Mouse (Mus musculus) liver, embryonic 12.5 days (tissue): ENCODE measurements at regions not wholly inside any gene's neighbourhood (a gene's known extent, or its start where the extent isn't known, plus 50 kb on each side); places are given as distances from the start of the nearest gene placed in this dataset.

Source experiments
- ATAC-seq: fragments of 200-750 bp; cut with Nextera tagmentation; 2 replicates; pipeline ENCODE4 v1.8.0; 2017; ENCODE audit warnings: moderate number of reproducible peaks, mild to moderate bottlenecking, moderate library complexity
- H3K27ac ChIP-seq: fragments of 300-500 bp; sonication (generic); 2 replicates; pipeline ENCODE4 v1.5.1; 2016; ENCODE audit warnings: mild to moderate bottlenecking
- H3K27me3 ChIP-seq: fragments of 300-500 bp; sonication (generic); replicated peaks from 2 replicates; pipeline ENCODE4 v1.6.1; 2016; ENCODE audit warnings: mild to moderate bottlenecking, moderate library complexity
- H3K36me3 ChIP-seq: fragments of 300-500 bp; sonication (generic); 2 replicates; pipeline ENCODE4 v1.6.1; 2016; ENCODE audit warnings: mild to moderate bottlenecking, moderate library complexity
- H3K4me1 ChIP-seq: fragments of 300-500 bp; sonication (generic); 2 replicates; pipeline ENCODE4 v1.6.1; 2016
- H3K4me2 ChIP-seq: fragments of 300-500 bp; sonication (generic); 2 replicates; pipeline ENCODE4 v1.6.1; 2016; ENCODE audit warnings: mild to moderate bottlenecking, moderate library complexity
- H3K4me3 ChIP-seq: fragments of 300-500 bp; sonication (generic); 2 replicates; pipeline ENCODE4 v1.5.1; 2016; ENCODE audit warnings: mild to moderate bottlenecking, moderate library complexity
- H3K9ac ChIP-seq: fragments of 300-500 bp; sonication (generic); 2 replicates; pipeline ENCODE4 v1.6.1; 2016; ENCODE audit warnings: mild to moderate bottlenecking, moderate library complexity
- H3K9me3 ChIP-seq: fragments of 300-500 bp; sonication (generic); replicated peaks from 2 replicates; pipeline ENCODE4 v1.6.1; 2016; ENCODE audit warnings: mild to moderate bottlenecking, moderate library complexity
- WGBS: fragments of 180-500 bp; shearing (Covaris S2); methylation state at CpG from one replicate; pipeline ENCODE4 v1.1.7; 2016; ENCODE audit not compliant: insufficient replicate concordance; 5-methylcytosine and 5-hydroxymethylcytosine counted together

DNA sequence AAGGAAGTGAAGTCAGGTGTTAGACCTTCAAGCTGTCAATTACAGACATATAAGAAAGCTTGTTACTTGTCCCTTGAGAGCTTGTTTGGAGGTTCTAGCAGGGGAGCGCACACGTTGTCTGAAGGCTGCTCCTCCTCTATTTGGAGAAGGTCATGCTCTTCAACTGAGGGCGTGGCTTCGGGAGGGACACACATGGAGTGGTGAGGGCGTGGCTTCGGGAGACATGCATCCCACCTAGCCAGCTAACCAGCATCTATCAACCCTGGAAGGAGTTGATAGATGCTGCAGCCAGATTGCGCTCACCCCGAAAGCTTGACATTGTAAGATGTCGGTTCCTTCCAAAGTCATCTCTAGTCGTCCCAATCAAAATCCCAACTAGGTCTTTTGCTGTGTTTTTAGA is 94.9 kb upstream of the Mylip start:
- no peak overlapping the region for H3K4me3 ChIP-seq
- H3K9me3 ChIP-seq = no peaks in the 10 kb centered on the region
- no peak for ATAC-seq
- no peak overlapping the region for H3K4me2 ChIP-seq
- H3K9ac ChIP-seq = no peak overlapping the region
- H3K36me3 ChIP-seq = no peaks in the 10 kb centered on the region
- H3K27ac ChIP-seq = no peak overlapping the region
- 67% methylated on average over 10 of the region's 10 CpGs for WGBS
- H3K4me1 ChIP-seq = no peaks in the 10 kb centered on the region
- H3K27me3 ChIP-seq = peaks cover 43% of the 10 kb centered on the region

DNA sequence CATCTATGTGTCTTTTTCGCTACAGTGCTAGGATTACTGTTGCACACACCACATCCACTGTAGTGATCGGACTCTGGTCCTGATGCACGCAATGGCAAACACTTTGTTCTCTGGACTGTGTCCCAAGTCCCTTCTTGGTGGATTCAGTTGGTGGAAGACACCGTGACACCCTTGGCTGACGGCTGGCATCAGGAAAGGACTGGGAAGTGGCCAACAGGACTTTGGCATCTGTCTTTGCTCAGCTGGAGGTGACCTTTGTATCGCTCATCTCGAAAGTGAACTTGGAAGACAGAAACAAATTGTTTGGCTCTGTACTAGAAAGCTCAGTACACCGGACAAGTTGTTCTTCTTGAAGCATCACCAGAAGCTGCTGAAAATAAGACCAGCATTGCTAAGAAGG is 88.9 kb upstream of the Mylip start:
- Histone ChIP-seq H3K36me3 (no peaks in the 10 kb centered on the region), H3K9me3 (no peaks in the 10 kb centered on the region), H3K9ac (no peak overlapping the region), H3K27me3 (peaks cover 52% of the 10 kb centered on the region), H3K4me3 (no peak overlapping the region), H3K4me2 (no peak overlapping the region), H3K4me1 (no peaks in the 10 kb centered on the region), H3K27ac (no peak overlapping the region)
- no peak for ATAC-seq
- 80% methylated on average over 8 of the region's 8 CpGs for WGBS

DNA sequence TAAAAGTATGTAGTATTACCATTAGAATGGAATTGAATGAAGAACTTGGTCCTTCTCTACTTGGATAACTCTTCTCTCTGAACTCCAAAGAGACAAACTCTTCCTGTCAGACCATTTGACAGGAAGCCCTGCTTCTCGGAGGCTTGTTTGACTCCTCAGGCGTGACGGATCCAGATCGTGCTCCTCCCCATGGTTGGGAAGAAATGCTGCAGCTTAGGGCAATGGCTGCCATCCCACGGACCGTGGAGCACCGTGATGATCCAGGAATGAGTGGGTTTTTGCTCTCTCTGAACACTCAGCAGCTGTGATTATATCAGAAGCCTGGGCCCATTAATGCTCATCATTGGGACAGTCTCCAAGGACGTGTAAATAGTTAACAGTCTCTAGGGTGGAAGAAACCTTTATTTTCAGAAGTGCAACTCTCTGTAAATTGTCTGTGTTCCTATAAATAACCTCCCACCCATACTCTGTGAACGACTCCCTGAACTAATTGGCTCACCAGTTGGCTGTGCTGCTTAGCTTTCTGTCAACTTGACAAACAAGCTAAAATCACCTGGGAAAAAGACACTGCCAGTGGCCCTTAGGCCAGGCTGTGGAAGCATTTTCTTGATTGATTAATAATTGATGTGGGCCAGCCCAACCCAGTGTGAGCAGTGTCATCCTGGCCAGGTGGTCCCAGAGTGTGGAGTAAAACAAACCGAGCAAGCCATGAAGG is 88.2 kb upstream of the Mylip start:
- H3K27ac ChIP-seq = no peak overlapping the region
- no peak overlapping the region for H3K4me2 ChIP-seq
- H3K9ac ChIP-seq = no peak overlapping the region
- peaks cover 48% of the 10 kb centered on the region for H3K27me3 ChIP-seq
- no peak overlapping the region for H3K4me3 ChIP-seq
- H3K9me3 ChIP-seq = no peaks in the 10 kb centered on the region
- no peaks in the 10 kb centered on the region for H3K36me3 ChIP-seq
- WGBS = 68% methylated on average over 10 of the region's 10 CpGs
- ATAC-seq = no peak
- no peaks in the 10 kb centered on the region for H3K4me1 ChIP-seq

DNA sequence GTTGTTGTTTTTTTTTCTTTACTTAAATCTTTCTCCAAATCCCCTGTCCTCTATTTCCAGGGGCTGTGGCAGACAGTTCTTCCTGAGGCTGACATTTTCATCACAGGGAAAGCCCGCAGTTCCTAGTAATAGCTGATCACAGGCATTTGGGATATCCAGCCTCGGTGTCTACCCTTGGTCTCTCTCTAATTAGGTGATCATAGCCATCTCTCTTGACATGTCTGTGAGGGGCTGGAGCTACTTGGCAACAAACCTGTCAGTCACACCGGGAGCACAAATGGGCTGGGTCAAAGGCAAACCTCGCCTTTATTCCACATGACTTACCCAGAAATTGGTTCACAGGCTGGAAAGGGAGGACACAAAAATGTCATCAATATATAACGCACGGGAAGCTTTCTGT is 86.7 kb upstream of the Mylip start:
- WGBS = 72% methylated on average over 6 of the region's 6 CpGs
- Histone ChIP-seq H3K9me3 (no peaks in the 10 kb centered on the region), H3K4me1 (no peaks in the 10 kb centered on the region), H3K27ac (no peak overlapping the region), H3K4me3 (no peak overlapping the region), H3K36me3 (no peaks in the 10 kb centered on the region), H3K9ac (no peak overlapping the region), H3K27me3 (peaks cover 46% of the 10 kb centered on the region), H3K4me2 (no peak overlapping the region)
- ATAC-seq = no peak

DNA sequence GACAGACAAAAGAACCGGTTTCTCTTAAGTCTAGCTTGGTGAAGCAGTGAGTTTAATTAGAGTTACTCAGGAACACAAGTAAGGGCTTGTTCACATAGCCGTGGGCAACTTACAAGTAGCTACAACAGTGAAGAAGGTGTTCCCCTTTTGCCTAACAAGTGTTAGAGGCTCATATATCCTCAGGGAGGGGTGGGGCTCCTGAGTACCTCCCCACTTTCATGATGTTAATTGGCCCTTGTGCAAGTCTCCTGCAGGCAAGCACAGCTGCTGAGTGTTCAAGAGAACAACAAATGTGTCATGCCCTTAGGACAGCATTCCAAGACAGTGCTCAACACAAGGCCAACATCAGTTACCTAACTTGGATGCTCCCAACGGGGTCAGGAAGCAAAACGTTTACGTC is 83.4 kb upstream of the Mylip start:
- no peaks in the 10 kb centered on the region for H3K36me3 ChIP-seq
- 74% methylated on average over 5 of the region's 5 CpGs for WGBS
- peaks cover 35% of the 10 kb centered on the region; the same call in 1 of the 2 replicates for H3K27me3 ChIP-seq

DNA sequence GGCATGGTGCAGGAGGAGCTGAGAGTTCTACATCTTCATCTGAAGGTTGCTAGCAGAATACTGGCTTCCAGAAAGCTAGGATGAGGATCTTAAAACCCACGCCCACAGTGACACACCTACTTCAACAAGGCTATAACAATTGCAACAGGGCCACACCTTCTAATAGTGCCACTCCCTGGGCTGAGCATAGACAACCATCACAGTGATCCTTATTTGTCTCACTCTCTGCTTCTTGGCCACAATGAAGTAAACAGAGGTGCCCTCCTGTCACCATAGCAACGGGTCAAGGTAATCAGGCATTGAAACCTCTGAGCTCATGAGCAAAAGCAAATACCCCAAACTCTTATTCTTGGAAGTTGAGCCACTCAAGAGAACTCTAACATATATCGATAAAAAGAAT is 82.3 kb upstream of the Mylip start:
- H3K4me3 ChIP-seq = no peak overlapping the region
- no peak overlapping the region for H3K4me2 ChIP-seq
- no peak overlapping the region for H3K27ac ChIP-seq
- H3K9ac ChIP-seq = no peak overlapping the region
- H3K9me3 ChIP-seq = no peaks in the 10 kb centered on the region
- peaks cover 32% of the 10 kb centered on the region; the same call in 1 of the 2 replicates for H3K27me3 ChIP-seq
- 72% methylated on average over 3 of the region's 3 CpGs for WGBS
- no peak for ATAC-seq
- no peaks in the 10 kb centered on the region for H3K4me1 ChIP-seq
- H3K36me3 ChIP-seq = no peaks in the 10 kb centered on the region

More for the DNA sequence above, 83.4 kb upstream of the Mylip start:
- no peak overlapping the region for H3K9ac ChIP-seq
- H3K4me1 ChIP-seq = no peaks in the 10 kb centered on the region
- no peak overlapping the region for H3K27ac ChIP-seq
- no peak for ATAC-seq
- H3K9me3 ChIP-seq = no peaks in the 10 kb centered on the region
- no peak overlapping the region for H3K4me3 ChIP-seq
- no peak overlapping the region for H3K4me2 ChIP-seq

DNA sequence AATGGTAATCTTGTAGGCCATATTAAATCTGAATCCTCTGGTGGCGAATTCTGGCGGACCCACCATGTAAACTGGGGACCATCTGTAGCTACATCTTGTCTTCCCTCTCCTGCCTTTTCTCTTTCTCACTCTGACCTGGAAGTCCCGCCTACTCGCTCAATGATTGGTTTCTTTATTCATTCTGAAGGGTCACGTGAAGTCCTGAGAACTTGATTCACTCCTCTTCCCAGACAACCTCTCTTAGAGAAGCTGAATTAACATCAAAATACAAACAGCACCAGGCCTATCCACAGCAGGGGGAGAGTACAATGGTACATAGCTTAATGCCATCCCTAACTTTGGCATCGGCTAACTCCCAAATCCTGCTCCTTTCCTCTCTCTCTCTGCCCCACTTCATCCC is 69.9 kb upstream of the Mylip start:
- H3K36me3 ChIP-seq = no peaks in the 10 kb centered on the region
- H3K27ac ChIP-seq = no peak overlapping the region
- peaks cover 52% of the 10 kb centered on the region for H3K27me3 ChIP-seq
- no peaks in the 10 kb centered on the region for H3K4me1 ChIP-seq
- no peak overlapping the region for H3K9ac ChIP-seq
- no peak overlapping the region for H3K4me2 ChIP-seq
- no peak for ATAC-seq
- no peaks in the 10 kb centered on the region for H3K9me3 ChIP-seq
- WGBS = 66% methylated on average over 6 of the region's 6 CpGs
- H3K4me3 ChIP-seq = no peak overlapping the region

DNA sequence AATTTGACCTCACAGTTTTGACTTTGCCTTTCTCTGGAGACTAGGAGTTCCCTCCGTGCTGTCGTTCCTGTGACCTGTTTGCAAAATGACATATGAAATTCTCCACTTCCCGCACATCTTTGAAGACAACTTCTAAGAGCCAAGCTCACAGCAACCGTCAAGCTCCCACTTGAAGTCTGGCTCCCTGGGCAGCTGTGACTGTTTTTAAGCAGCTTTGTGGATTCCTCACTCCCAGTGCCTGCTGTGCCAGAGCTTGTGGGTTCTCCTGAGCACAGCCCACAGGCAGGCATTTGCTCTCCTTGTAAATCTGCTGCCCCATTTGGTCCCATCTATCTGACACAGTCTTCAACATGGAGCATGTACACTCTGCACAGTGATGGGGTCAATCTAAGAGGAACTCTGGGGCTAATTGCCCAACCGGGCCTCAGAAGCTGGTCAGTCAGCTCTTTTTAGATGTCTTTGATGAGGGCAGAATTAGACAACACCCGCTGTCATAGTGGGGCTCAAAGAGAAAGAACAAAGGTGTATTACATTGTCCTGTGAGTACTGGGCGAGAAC is 63.7 kb upstream of the Mylip start:
- WGBS = 67% methylated on average over 7 of the region's 7 CpGs
- no peak for ATAC-seq
- Histone ChIP-seq H3K27me3 (peaks cover 53% of the 10 kb centered on the region), H3K4me1 (no peaks in the 10 kb centered on the region), H3K4me2 (no peak overlapping the region), H3K27ac (no peak overlapping the region), H3K9me3 (no peaks in the 10 kb centered on the region), H3K4me3 (no peak overlapping the region), H3K36me3 (no peaks in the 10 kb centered on the region), H3K9ac (no peak overlapping the region)

DNA sequence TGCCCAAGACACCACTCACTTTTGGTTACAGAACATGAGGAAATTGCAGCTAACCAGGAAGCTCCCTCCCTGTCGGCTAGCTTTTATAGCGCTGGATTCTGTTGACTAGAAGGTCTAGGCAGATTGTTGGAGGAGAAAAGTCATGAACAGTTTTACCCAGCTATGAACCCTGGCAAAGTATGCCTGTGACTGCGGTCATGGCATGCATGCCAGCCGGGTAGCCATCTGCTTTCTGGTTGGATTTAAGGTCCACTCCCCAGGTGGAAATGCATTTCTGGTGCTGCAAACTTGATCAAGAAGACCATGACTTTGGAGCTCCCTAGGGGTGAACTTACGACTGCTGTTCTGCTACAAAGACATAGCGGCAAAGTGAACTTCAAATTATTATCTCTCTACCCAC is 62.8 kb upstream of the Mylip start:
- Histone ChIP-seq H3K27ac (no peak overlapping the region), H3K9ac (no peak overlapping the region), H3K27me3 (peaks cover 49% of the 10 kb centered on the region), H3K4me1 (no peaks in the 10 kb centered on the region), H3K36me3 (no peaks in the 10 kb centered on the region), H3K4me3 (no peak overlapping the region), H3K9me3 (no peaks in the 10 kb centered on the region), H3K4me2 (no peak overlapping the region)
- WGBS = 77% methylated on average over 6 of the region's 6 CpGs
- ATAC-seq = no peak

DNA sequence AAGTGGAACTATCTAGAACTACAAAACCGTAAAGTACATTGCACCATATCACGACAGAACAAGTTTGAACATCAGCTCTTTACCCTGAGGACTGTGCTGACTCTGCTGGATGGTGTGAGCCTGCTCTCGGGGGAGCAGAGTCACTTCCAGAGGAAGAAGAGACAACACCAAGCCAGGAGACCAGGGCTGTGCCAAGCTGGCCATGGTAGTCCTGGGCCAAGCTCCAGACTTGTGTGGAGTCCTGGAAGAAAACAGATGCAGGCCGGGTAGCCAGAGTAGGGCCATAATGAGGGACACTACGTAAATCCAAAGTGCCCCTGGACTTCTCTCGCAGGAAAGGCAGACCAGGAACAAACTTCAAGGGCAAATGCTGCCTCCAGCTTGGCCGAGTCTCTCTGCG is 59.0 kb upstream of the Mylip start:
- H3K9ac ChIP-seq = no peak overlapping the region
- peaks cover 31% of the 10 kb centered on the region for H3K27me3 ChIP-seq
- H3K4me2 ChIP-seq = no peak overlapping the region
- no peaks in the 10 kb centered on the region for H3K36me3 ChIP-seq
- no peak for ATAC-seq
- H3K4me3 ChIP-seq = no peak overlapping the region
- no peak overlapping the region for H3K27ac ChIP-seq
- WGBS = 69% methylated on average over 8 of the region's 8 CpGs
- H3K9me3 ChIP-seq = no peaks in the 10 kb centered on the region
- H3K4me1 ChIP-seq = no peaks in the 10 kb centered on the region

DNA sequence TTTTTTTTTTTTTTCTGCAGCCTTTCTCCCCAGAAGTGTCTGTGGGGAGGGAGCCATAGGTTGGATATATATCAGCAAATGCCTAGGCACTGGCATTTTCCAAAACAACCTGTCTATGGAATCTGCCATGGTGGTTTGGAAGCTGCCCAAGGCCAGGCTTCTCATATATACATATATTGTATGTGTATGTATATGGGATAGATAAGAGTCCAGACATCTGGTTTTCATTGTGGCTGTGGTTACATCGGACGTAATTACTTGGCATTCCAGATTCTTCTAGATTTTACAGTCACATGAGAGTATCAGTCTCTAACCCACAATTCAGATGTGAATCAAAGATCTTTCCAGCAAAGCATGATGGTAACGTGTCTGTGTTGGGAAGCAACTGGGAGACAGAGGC is 57.5 kb upstream of the Mylip start:
- H3K4me2 ChIP-seq = no peak overlapping the region
- no peaks in the 10 kb centered on the region for H3K4me1 ChIP-seq
- no peaks in the 10 kb centered on the region for H3K9me3 ChIP-seq
- no peak overlapping the region for H3K27ac ChIP-seq
- no peak overlapping the region for H3K4me3 ChIP-seq
- no peak for ATAC-seq
- WGBS = 75% methylated on average over 3 of the region's 3 CpGs
- H3K27me3 ChIP-seq = peaks cover 23% of the 10 kb centered on the region; the same call in 1 of the 2 replicates
- H3K36me3 ChIP-seq = no peaks in the 10 kb centered on the region
- no peak overlapping the region for H3K9ac ChIP-seq

DNA sequence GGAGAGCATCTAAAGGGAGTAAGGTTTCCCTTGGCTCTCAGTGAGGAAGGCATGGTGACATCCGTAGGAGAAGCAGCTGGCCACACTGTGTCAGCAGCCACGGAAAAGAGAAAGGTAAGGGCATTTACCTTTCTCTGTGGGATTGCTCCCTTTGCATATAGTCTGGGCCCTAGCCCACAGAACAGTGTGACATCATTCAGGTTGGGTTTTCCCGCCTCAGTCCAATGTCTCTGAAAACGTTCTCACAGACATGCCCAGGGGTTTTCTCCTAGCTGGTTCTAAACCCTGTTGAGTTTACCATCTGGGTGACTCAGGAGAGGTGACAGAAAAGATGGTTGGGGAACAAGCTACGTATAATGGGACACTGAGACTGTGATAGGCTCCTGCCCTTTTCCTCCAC is 55.9 kb upstream of the Mylip start:
- 57% methylated on average over 5 of the region's 5 CpGs for WGBS
- no peak overlapping the region for H3K9ac ChIP-seq
- no peaks in the 10 kb centered on the region for H3K9me3 ChIP-seq
- ATAC-seq = no peak
- H3K4me1 ChIP-seq = no peaks in the 10 kb centered on the region
- no peak overlapping the region for H3K4me2 ChIP-seq
- no peaks in the 10 kb centered on the region for H3K36me3 ChIP-seq
- H3K4me3 ChIP-seq = no peak overlapping the region
- H3K27ac ChIP-seq = no peak overlapping the region
- H3K27me3 ChIP-seq = peaks cover 25% of the 10 kb centered on the region; the same call in 1 of the 2 replicates
